Mouse (Mus musculus) granulocyte monocyte progenitor cell, adult 5-6 weeks (primary cell): Measurements from ENCODE around the gene Aspdh. TPM values are rescaled to one million over a fixed set of nuclear protein-coding genes. Genes with fewer than 3 reads are reported as not detected.

Experiments
- ATAC-seq: replicated peaks from 2 replicates; pipeline ENCODE4 v1.8.0; 2016; ENCODE audit warnings: mild to moderate bottlenecking, moderate TSS enrichment, inconsistent platforms; ENCODE audit not compliant: poor library complexity, severe bottlenecking
- total RNA-seq, 2 experiments: library from RNA; stranded (forward) in 1 of 2; stranded (reverse) in 1 of 2; fragments of 200-712, 200-1000 nt in 1 of 2; fragments of >200 nt in 1 of 2; fragmentation: Nextera tagmentation in 1 of 2; gene quantifications; 2 replicates each; pipeline ENCODE4 v1.2.3; 2014 to 2017

Aspdh gene
- total RNA-seq, 2 experiments from 2014 or later: not detected

GRCm38 (mm10) chr7:44445528-44445923 is 19.7 kb upstream of the Aspdh start:
- no peak for ATAC-seq

- ATAC-seq: no peak
These were observed 18.9 kb upstream of the Aspdh start for GRCm38 (mm10) chr7:44446070-44446855.

- ATAC-seq: peak; percentile 88
These were observed 11.9 kb upstream of the Aspdh start for GRCm38 (mm10) chr7:44453256-44453655.

GRCm38 (mm10) chr7:44456302-44456701 is 8.9 kb upstream of the Aspdh start:
- ATAC-seq: no peak

- ATAC-seq: no peak
These were observed 5.1 kb upstream of the Aspdh start for GRCm38 (mm10) chr7:44460067-44460466.

GRCm38 (mm10) chr7:44460767-44461502 is 4.3 kb upstream of the Aspdh start:
- ATAC-seq: no peak

- ATAC-seq: no peak
These were observed 3.5 kb upstream of the Aspdh start for GRCm38 (mm10) chr7:44461503-44462217.

GRCm38 (mm10) chr7:44462218-44463055 is 2.8 kb upstream of the Aspdh start:
- peak; percentile 73 for ATAC-seq

- ATAC-seq: no peak
These were observed 2.1 kb upstream of the Aspdh start for GRCm38 (mm10) chr7:44463056-44463425.

GRCm38 (mm10) chr7:44463556-44464225 is 1.5 kb upstream of the Aspdh start:
- no peak for ATAC-seq

- no peak for ATAC-seq
These were observed 680 bp upstream of the Aspdh start for GRCm38 (mm10) chr7:44464511-44464910.

- ATAC-seq: no peak
These were observed 1.1 kb downstream of the Aspdh start for GRCm38 (mm10) chr7:44466006-44466887.

- ATAC-seq: no peak
These were observed 1.7 kb downstream of the Aspdh start for GRCm38 (mm10) chr7:44466888-44467311.

- ATAC-seq: peak; percentile 92
These were observed 2.7 kb downstream of the Aspdh start, which contains the start of gene Josd2 for GRCm38 (mm10) chr7:44467811-44468411. Gene Josd2 (plus strand): TSS chr7:44467980.

GRCm38 (mm10) chr7:44468644-44469285 is 3.6 kb downstream of the Aspdh start:
- ATAC-seq: no peak

GRCm38 (mm10) chr7:44469677-44470675 is 4.8 kb downstream of the Aspdh start:
- no peak for ATAC-seq
